Mouse (Mus musculus) liver, adult 2 months (tissue): ENCODE measurements around the gene Bcl2.

ENCODE experiments used
- CTCF ChIP-seq: fragments of 200-500 bp; IDR thresholded peaks from 2 replicates; pipeline ENCODE4 v1.5.1; 2011; ENCODE audit warnings: low read depth, low read length, control low read depth
- POLR2A ChIP-seq: fragments of 200-500 bp; IDR thresholded peaks from 2 replicates; pipeline ENCODE4 v1.6.1; 2011; ENCODE audit warnings: low read length, control low read depth; ENCODE audit not compliant: insufficient read depth; ENCODE audit errors: extremely low read depth

- TF ChIP-seq CTCF = peak; percentile 68
- TF ChIP-seq POLR2A = no peak
These were observed 171.3 kb downstream of the Bcl2 start for GRCm38 (mm10) chr1:106542731-106543130.
